Mouse (Mus musculus): ENCODE data around the gene Gm14698. TPM values are rescaled to one million over a fixed set of nuclear protein-coding genes. Genes with fewer than 3 reads are reported as not detected.
"Not testable (repeated sequence)": the region's sequence is repeated elsewhere in the genome, so short reads cannot be mapped to it uniquely, and the experiment has no call there.

The Gm14698 gene
- polyA plus RNA-seq (2017; shearing (Covaris generic)), result 1 to 10 TPM; 3.4 to 3.6 TPM

DNA sequence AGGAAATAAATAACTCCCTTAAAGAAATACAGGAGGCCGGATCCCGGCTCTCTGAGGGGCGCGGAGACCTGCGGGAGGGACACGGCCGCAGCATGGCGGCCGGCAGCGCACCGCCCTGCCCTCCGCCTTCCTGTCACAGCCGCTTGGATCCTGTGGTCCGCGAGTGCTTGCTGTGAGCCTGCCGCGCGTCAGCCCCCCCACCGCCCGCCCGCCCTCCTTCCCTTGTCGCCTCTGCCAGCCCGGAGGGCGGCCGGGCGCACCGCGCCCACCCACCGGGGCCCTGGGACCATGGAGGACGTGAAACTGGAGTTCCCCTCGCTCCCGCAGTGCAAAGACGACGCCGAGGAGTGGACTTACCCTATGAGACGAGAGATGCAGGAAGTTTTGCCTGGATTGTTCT is at the start of gene Gm14698:
TSS of gene Gm14698 (plus strand) at position 35 of the 400 bp plus-strand sequence.
- peak; percentile 40 for ATAC-seq

DNA sequence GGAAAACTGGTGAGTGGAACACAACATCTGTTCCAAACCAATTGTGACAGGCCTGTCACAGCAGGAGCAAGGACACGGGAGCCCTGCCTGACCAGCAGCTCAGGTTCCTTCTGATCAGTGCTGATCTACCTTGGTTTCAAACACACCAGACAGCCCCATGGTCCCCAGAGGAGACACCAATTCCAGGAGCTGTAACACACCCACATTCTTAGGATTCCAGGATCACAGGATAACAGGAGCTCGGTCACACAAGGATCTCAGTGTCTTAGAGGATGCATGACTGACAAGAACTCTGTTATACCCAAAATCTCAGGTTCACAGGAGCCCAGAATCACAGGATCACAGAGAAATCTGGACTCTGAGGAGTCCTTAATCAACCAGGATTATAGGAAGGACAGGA is 444 bp upstream of the Gm14698 start:
- ATAC-seq, result not testable (repeated sequence)

DNA sequence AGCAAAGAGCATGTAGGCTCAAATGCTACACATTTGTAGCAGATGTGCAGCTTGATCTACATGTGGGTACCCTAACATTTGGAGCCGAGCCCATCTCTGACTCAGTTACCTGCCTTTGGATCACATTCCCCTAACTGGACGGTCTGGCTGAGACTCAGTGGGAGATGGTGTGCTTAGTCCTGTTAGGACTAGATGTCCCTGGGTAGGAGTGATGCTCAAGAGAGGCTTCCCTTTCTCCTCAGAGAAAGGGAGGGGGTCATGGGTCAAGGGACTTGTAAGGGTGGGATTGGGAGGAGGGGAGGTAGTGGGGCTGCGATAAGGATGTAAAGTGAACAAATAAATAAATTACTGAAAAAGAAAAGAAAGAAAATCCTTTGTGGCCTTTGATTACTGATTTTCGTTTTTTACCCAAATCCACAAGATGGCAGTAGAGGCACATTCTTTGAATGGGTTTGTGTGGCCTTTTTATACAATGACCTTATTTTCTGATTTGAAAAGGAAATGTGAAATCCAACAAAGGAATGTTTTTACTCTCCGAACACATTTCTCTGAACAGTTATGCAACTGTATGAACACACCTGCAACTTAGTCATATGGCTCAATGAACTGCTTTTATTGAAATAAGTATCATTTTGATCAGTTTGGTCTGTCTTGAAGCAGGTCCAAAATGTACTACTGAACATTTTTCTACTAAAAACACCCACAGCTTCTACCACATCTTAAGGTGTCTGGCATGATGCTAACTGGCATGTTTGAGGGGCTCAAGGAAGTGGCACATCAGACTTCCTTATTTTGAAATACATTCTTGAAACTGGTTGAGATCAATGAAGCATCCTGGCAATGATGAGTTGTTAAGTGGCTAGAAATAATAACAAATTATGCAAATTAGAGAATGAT is 18.9 kb downstream of the Gm14698 start:
- no peak for ATAC-seq

DNA sequence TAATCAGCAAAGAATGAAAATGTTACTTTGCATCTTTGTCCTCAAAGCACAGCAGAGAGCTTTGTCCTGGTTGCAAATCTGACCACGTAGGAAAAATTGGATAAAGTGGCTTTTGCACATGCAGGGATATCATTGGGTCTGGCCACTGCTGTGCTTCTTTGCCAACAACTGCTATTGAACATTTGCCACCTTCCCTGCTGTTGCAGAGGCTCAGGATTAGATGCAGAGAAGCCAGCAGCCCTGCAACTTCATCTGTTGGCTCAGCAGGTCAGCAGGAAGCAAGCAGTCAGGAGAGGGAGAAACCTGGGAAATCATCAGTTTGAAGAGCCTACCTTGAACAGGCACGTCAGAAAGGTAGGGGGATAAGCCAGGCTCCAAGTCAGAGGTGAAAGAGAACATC is 44.3 kb downstream of the Gm14698 start:
- no peak for ATAC-seq

Other genes with a start within 250 kb of the Gm14698 start
- gene Fmr1, start 142.6 kb upstream of the Gm14698 start, polyA plus RNA-seq (2017; shearing (Covaris generic)), result 10 to 100 TPM; 20.3 to 22.5 TPM
- gene Fmr1nb, start 59.3 kb upstream of the Gm14698 start, polyA plus RNA-seq (2017; shearing (Covaris generic)), result not detected
- gene Gm6812, start 72.0 kb downstream of the Gm14698 start, polyA plus RNA-seq (2017; shearing (Covaris generic)), result not detected